Mouse (Mus musculus): ENCODE measurements at regions not wholly inside any gene's neighbourhood (a gene's known extent, or its start where the extent isn't known, plus 50 kb on each side); places are given as distances from the start of the nearest gene placed in this dataset.
A peak's percentile ranks its signal among the peaks of the same experiment; 100 is the strongest.

DNA sequence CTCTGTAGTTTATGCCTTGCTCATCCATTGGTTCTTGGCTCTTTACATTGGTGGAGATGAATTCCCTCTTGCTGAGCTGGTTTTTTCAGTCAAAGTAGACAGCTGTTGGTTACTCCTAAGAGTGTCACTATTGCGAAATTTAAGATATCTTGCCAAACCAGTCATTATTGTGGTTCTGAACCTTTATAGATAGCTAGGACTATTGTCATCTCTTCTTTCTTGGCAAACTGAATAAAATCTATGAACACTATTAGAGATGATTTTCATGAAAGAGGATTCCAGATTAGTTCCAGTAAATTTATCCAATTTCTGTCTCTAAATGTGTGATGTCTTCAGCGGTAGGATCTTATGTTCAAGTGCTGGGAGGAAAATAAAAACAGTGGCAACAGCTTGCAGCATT is 275.3 kb upstream of the Nrxn1 start:
- no peaks in the 10 kb centered on the region for H3K36me3 ChIP-seq (ENCODE audit: control insufficient read depth, insufficient read depth)
- H3ac ChIP-seq (ENCODE audit: control insufficient read depth, insufficient read length, low read depth) = no peak overlapping the region
- TF ChIP-seq CEBPB (IDR thresholded peaks at IDR 0.05; ENCODE audit: low read depth) (peak; percentile 64), MYOD1 (IDR thresholded peaks at IDR 0.05; ENCODE audit: control insufficient read depth, insufficient read length, low read depth) (no peak), MYOG (IDR thresholded peaks at IDR 0.05; ENCODE audit: control insufficient read depth, extremely low read depth, insufficient read length) (no peak), MAX (IDR thresholded peaks at IDR 0.05) (no peak), USF1 (IDR thresholded peaks at IDR 0.05; ENCODE audit: low read depth) (no peak)
- no peaks in the 10 kb centered on the region for H3K27me3 ChIP-seq (ENCODE audit: control insufficient read depth, insufficient read depth, insufficient read length)
- no peaks in the 10 kb centered on the region for H3K79me2 ChIP-seq (ENCODE audit: control insufficient read depth, insufficient read depth)
- H3K79me3 ChIP-seq (ENCODE audit: low read depth) = no peaks in the 10 kb centered on the region
- no peak overlapping the region for H3K4me3 ChIP-seq (ENCODE audit: insufficient read depth, poor library complexity, severe bottlenecking)

DNA sequence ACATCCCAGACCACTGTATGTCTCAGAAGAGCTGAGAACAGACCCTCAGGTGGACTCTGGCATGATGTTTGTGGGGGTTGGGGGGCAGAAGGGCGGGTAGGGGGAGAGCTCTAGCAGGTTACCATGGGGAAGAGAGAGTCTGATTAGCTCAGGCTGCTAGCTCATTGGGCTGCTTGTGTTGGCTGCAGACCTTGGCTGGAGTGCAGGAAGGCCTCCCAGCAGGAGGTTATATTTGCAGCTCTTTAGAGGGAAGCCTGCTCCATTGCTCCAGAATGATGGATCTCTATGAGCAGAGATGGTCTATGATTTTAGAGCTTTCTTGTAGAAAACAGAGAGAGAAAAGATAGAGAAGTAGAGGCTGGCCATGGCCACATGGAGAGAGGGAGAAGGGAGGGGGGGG is 268.4 kb upstream of the Nrxn1 start:
- Histone ChIP-seq H3K79me2 (ENCODE audit: control insufficient read depth, insufficient read depth) (no peaks in the 10 kb centered on the region), H3K79me3 (ENCODE audit: low read depth) (no peaks in the 10 kb centered on the region), H3K36me3 (ENCODE audit: control insufficient read depth, insufficient read depth) (no peaks in the 10 kb centered on the region), H3ac (ENCODE audit: control insufficient read depth, insufficient read length, low read depth) (no peak overlapping the region), H3K4me3 (ENCODE audit: insufficient read depth, poor library complexity, severe bottlenecking) (no peak overlapping the region), H3K27me3 (ENCODE audit: control insufficient read depth, insufficient read depth, insufficient read length) (no peaks in the 10 kb centered on the region)
- TF ChIP-seq USF1 (IDR thresholded peaks at IDR 0.05; ENCODE audit: low read depth) = no peak
- no peak for TF ChIP-seq MAX (IDR thresholded peaks at IDR 0.05)
- TF ChIP-seq CTCF (IDR thresholded peaks at IDR 0.05; ENCODE audit: control insufficient read depth, insufficient read depth, insufficient read length) = no peak
- TF ChIP-seq CEBPB (IDR thresholded peaks at IDR 0.05; ENCODE audit: low read depth) = no peak
- no peak for TF ChIP-seq FOSL1 (IDR thresholded peaks at IDR 0.05; ENCODE audit: insufficient read depth, low read length, poor library complexity, severe bottlenecking)
- no peak for TF ChIP-seq MYOD1 (IDR thresholded peaks at IDR 0.05; ENCODE audit: control insufficient read depth, insufficient read length, low read depth)
- TF ChIP-seq MYOG (IDR thresholded peaks at IDR 0.05; ENCODE audit: control insufficient read depth, extremely low read depth, insufficient read length) = no peak

DNA sequence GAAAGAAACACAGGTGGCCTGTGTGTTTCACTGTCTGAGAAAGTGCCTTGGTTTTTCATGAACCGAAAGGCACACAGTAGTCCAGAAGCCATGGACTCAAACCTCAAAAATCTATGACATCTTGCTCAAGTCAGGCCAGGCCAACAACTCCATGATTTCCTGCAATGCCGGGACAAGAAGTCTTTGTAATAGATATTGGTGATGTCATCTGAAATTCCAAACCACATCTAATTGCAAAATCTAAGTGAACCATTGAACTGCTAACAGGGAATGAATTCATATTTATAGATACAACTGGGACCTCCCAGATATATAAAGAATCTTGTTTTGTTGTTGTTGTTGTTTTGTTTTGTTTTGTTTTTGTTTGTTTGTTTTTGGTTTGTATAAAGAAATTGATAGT is 259.2 kb upstream of the Nrxn1 start:
- TF ChIP-seq MYOG (IDR thresholded peaks at IDR 0.05; ENCODE audit: control insufficient read depth, extremely low read depth, insufficient read length) = no peak
- peak; percentile 14 for TF ChIP-seq MYOD1 (IDR thresholded peaks at IDR 0.05; ENCODE audit: control insufficient read depth, insufficient read length, low read depth)
- TF ChIP-seq USF1 (IDR thresholded peaks at IDR 0.05; ENCODE audit: low read depth) = no peak
- no peak for TF ChIP-seq CTCF (IDR thresholded peaks at IDR 0.05; ENCODE audit: control insufficient read depth, insufficient read depth, insufficient read length)
- no peak for TF ChIP-seq MAX (IDR thresholded peaks at IDR 0.05)
- TF ChIP-seq FOSL1 (IDR thresholded peaks at IDR 0.05; ENCODE audit: insufficient read depth, low read length, poor library complexity, severe bottlenecking) = no peak
- TF ChIP-seq CEBPB (IDR thresholded peaks at IDR 0.05; ENCODE audit: low read depth) = peak; percentile 35
- H3K79me3 ChIP-seq (ENCODE audit: low read depth) = no peaks in the 10 kb centered on the region
- H3K36me3 ChIP-seq (ENCODE audit: control insufficient read depth, insufficient read depth) = no peaks in the 10 kb centered on the region
- H3ac ChIP-seq (ENCODE audit: control insufficient read depth, insufficient read length, low read depth) = no peak overlapping the region
- no peak overlapping the region for H3K4me3 ChIP-seq (ENCODE audit: insufficient read depth, poor library complexity, severe bottlenecking)
- no peaks in the 10 kb centered on the region for H3K79me2 ChIP-seq (ENCODE audit: control insufficient read depth, insufficient read depth)
- H3K27me3 ChIP-seq (ENCODE audit: control insufficient read depth, insufficient read depth, insufficient read length) = no peaks in the 10 kb centered on the region

DNA sequence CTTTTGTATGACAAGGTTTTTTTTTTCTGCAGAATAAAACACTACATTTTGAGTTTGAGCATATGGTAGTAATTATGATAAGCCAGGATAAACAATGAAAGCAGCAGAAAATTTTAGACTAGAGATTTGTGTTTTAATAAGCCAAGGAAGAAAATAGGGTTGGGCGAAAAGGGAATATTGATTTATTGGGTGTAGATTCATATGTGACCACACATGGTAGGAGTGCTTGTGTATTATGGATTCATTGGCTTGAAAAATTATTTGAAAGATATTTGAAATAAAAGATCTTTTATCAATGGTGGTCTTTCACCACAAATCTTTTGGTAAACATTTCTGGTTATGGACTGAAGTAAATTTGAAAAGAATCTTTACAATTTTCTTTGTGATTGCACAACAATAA is 244.0 kb upstream of the Nrxn1 start:
- Histone ChIP-seq H3K36me3 (ENCODE audit: control insufficient read depth, insufficient read depth) (no peaks in the 10 kb centered on the region), H3K4me3 (ENCODE audit: insufficient read depth, poor library complexity, severe bottlenecking) (no peak overlapping the region), H3ac (ENCODE audit: control insufficient read depth, insufficient read length, low read depth) (no peak overlapping the region), H3K79me3 (ENCODE audit: low read depth) (no peaks in the 10 kb centered on the region), H3K27me3 (ENCODE audit: control insufficient read depth, insufficient read depth, insufficient read length) (no peaks in the 10 kb centered on the region), H3K79me2 (ENCODE audit: control insufficient read depth, insufficient read depth) (no peaks in the 10 kb centered on the region)
- TF ChIP-seq MYOG (IDR thresholded peaks at IDR 0.05; ENCODE audit: control insufficient read depth, extremely low read depth, insufficient read length) = no peak
- no peak for TF ChIP-seq CTCF (IDR thresholded peaks at IDR 0.05; ENCODE audit: control insufficient read depth, insufficient read depth, insufficient read length)
- TF ChIP-seq CEBPB (IDR thresholded peaks at IDR 0.05; ENCODE audit: low read depth) = no peak
- TF ChIP-seq USF1 (IDR thresholded peaks at IDR 0.05; ENCODE audit: low read depth) = no peak
- no peak for TF ChIP-seq MAX (IDR thresholded peaks at IDR 0.05)
- TF ChIP-seq FOSL1 (IDR thresholded peaks at IDR 0.05; ENCODE audit: insufficient read depth, low read length, poor library complexity, severe bottlenecking) = no peak
- no peak for TF ChIP-seq MYOD1 (IDR thresholded peaks at IDR 0.05; ENCODE audit: control insufficient read depth, insufficient read length, low read depth)

DNA sequence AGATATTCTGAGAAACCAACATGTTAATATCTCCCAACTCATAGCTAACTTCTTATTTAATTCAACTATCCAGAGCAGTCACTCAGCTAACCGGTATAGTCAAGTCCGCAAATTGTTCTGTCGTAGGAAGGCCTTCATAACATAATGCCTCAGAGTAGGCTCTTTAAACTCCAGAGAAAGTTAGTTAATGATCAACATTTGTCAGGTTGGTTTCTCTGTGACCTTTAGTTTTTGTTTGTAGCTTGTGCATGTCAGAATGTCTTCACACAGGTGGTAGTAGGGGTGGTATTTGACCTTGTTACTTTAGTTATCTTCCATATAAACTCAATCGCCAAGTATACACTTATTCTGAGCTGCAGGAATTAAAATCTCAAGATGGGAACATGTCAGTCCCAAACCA is 240.9 kb upstream of the Nrxn1 start:
- no peaks in the 10 kb centered on the region for H3K36me3 ChIP-seq (ENCODE audit: control insufficient read depth, insufficient read depth)
- H3K79me2 ChIP-seq (ENCODE audit: control insufficient read depth, insufficient read depth) = no peaks in the 10 kb centered on the region
- H3K27me3 ChIP-seq (ENCODE audit: control insufficient read depth, insufficient read depth, insufficient read length) = no peaks in the 10 kb centered on the region
- H3ac ChIP-seq (ENCODE audit: control insufficient read depth, insufficient read length, low read depth) = no peak overlapping the region
- TF ChIP-seq MYOG (IDR thresholded peaks at IDR 0.05; ENCODE audit: control insufficient read depth, extremely low read depth, insufficient read length) = no peak
- TF ChIP-seq MYOD1 (IDR thresholded peaks at IDR 0.05; ENCODE audit: control insufficient read depth, insufficient read length, low read depth) = no peak
- TF ChIP-seq USF1 (IDR thresholded peaks at IDR 0.05; ENCODE audit: low read depth) = no peak
- TF ChIP-seq CTCF (IDR thresholded peaks at IDR 0.05; ENCODE audit: control insufficient read depth, insufficient read depth, insufficient read length) = no peak
- no peak for TF ChIP-seq MAX (IDR thresholded peaks at IDR 0.05)
- no peak for TF ChIP-seq CEBPB (IDR thresholded peaks at IDR 0.05; ENCODE audit: low read depth)
- no peak for TF ChIP-seq FOSL1 (IDR thresholded peaks at IDR 0.05; ENCODE audit: insufficient read depth, low read length, poor library complexity, severe bottlenecking)
- no peak overlapping the region for H3K4me3 ChIP-seq (ENCODE audit: insufficient read depth, poor library complexity, severe bottlenecking)
- H3K79me3 ChIP-seq (ENCODE audit: low read depth) = no peaks in the 10 kb centered on the region

DNA sequence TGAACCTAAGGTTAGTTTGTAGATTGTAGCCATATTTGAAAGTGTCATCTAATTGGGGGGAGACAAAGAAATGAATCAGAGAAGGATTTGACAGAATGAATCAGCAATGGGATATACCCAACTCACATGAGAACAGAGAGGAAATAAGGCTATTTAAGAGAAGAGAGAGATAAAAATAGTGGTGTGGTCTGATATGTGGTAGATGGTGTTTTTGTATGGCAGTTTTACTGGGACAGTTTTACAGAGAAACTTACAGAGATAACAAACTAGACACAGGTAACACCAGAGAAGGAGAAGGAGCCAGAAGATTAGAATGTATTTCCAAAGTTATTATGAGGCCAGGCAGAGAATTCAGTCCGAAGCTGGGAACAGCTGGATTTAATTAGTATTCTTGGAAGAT is 240.3 kb upstream of the Nrxn1 start:
- TF ChIP-seq MYOG (IDR thresholded peaks at IDR 0.05; ENCODE audit: control insufficient read depth, extremely low read depth, insufficient read length) (no peak), CTCF (IDR thresholded peaks at IDR 0.05; ENCODE audit: control insufficient read depth, insufficient read depth, insufficient read length) (no peak), MAX (IDR thresholded peaks at IDR 0.05) (no peak), MYOD1 (IDR thresholded peaks at IDR 0.05; ENCODE audit: control insufficient read depth, insufficient read length, low read depth) (no peak), USF1 (IDR thresholded peaks at IDR 0.05; ENCODE audit: low read depth) (no peak), FOSL1 (IDR thresholded peaks at IDR 0.05; ENCODE audit: insufficient read depth, low read length, poor library complexity, severe bottlenecking) (no peak), CEBPB (IDR thresholded peaks at IDR 0.05; ENCODE audit: low read depth) (no peak)
- no peak overlapping the region for H3K4me3 ChIP-seq (ENCODE audit: insufficient read depth, poor library complexity, severe bottlenecking)

More for the DNA sequence above, 240.3 kb upstream of the Nrxn1 start:
- Histone ChIP-seq H3K27me3 (ENCODE audit: control insufficient read depth, insufficient read depth, insufficient read length) (no peaks in the 10 kb centered on the region), H3K79me3 (ENCODE audit: low read depth) (no peaks in the 10 kb centered on the region), H3K79me2 (ENCODE audit: control insufficient read depth, insufficient read depth) (no peaks in the 10 kb centered on the region), H3ac (ENCODE audit: control insufficient read depth, insufficient read length, low read depth) (no peak overlapping the region), H3K36me3 (ENCODE audit: control insufficient read depth, insufficient read depth) (no peaks in the 10 kb centered on the region)
